Mouse (Mus musculus): ENCODE measurements at regions not wholly inside any gene's neighbourhood (a gene's known extent, or its start where the extent isn't known, plus 50 kb on each side); places are given as distances from the start of the nearest gene placed in this dataset.

DNA sequence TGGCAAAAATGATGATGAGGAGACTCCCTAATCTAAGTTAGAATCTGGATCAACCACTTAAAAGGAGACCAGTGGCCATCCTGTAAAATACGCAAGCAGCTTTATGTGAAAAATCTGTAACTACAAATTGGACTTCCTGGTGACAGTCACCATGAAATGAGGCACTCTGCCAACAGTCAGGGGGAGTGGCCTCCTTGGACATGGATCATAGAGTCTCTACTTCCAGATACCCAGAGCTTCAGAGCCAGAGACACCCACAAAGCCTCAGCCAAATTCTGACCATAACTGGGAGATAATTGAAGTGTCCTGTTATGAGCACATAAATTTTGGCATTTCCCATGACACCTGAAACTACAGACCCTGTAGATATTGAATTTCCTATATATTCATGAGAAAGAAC is 1359.3 kb upstream of the A1bg start:
- TF ChIP-seq POLR2A (IDR thresholded peaks at IDR 0.05; ENCODE audit: extremely low read depth, insufficient read depth, low read length) (no peak), CTCF (IDR thresholded peaks at IDR 0.05; ENCODE audit: low read depth, low read length) (no peak)
